8 mouse cellular contexts compared by ENCODE assay signal in the genomic region with DNA sequence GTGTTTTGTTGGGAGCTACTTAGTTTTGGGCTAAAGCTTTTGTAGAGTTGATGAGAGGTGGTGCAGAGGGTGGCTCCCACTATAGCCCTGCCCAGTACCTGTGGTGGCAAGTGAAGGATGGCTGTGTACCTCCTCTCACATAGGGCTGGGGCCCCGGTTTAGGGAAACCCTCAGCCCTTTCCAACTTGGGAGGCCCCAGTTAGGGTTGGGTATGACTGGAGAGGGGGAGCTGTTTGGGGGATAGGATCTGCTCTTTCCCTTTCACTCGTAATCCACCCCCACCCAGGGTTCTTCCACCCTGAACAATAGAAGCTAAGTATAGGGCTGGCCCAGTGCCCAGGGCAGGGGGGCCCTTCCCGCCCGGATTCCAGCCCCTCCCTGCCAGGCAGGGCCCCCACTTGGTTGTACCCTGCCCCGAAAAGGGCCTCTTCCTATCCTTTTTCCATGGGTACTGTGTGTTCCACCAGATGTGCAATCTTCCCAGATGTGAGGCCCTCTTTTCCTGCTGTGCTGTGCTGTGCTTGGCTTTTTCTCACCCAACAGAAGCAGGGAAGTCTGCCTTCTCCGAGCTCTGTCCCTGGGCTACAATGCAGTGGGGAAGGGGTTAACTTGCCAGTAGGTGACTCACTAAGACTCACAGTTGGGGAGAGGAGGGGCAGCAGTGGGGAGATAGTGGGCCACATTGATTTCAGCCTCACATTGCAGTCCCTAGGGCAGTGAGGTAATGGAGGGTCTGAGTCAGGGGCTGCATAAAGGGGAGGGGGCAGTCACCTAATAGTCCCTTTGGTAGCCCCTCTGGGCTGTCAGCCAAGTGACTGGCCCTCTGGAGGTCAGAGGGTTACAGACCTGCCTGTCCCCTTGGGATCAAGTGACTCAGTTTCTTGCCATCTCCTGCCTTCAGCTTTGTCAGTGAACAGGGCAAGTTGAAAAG. TPM values are rescaled to one million over a fixed set of nuclear protein-coding genes. Genes with fewer than 3 reads are reported as not detected.
A peak's percentile ranks its signal among the peaks of the same experiment; 100 is the strongest.
DNase-seq lines count a peak whose midpoint lies in the region; ATAC-seq lines count a peak whose summit lies in the region.

No protein-coding gene starts in this region.

- peak overlapping the region; percentile 92 for H3K4me2 ChIP-seq in embryonic facial prominence, embryonic 13.5 days
- peak overlapping the region; percentile 95 for H3K4me2 ChIP-seq in heart, embryonic 16.5 days (ENCODE audit: low read depth, low read length)

- H3K9ac ChIP-seq in embryonic facial prominence, embryonic 13.5 days: peak overlapping the region; percentile 78
- peak overlapping the region; percentile 91 for H3K9ac ChIP-seq in heart, embryonic 16.5 days (ENCODE audit: low read length)

- under 1% methylated on average over 6 of the region's 6 CpGs for WGBS in embryonic facial prominence, embryonic 13.5 days
- WGBS in heart, embryonic 16.5 days: under 1% methylated on average over 6 of the region's 6 CpGs

- no peaks in the 10 kb centered on the region for H3K9me3 ChIP-seq in embryonic facial prominence, embryonic 13.5 days
- no peaks in the 10 kb centered on the region for H3K9me3 ChIP-seq in heart, embryonic 16.5 days (replicated peaks; ENCODE audit: control insufficient read depth, low read length)

- no peaks in the 10 kb centered on the region for H3K27me3 ChIP-seq in embryonic facial prominence, embryonic 13.5 days
- H3K27me3 ChIP-seq in heart, embryonic 16.5 days (ENCODE audit: control insufficient read depth, insufficient read depth, low read length): no peaks in the 10 kb centered on the region

- peak; percentile 62 for ATAC-seq in embryonic facial prominence, embryonic 13.5 days (ENCODE audit: insufficient number of reproducible peaks, insufficient read depth, low FRiP score, low TSS enrichment, low read depth)
- ATAC-seq in heart, embryonic 16.5 days (replicated peaks; ENCODE audit: extremely low read depth, insufficient read depth, low FRiP score): peak; percentile 8

- peaks cover 71% of the 10 kb centered on the region for H3K4me1 ChIP-seq in embryonic facial prominence, embryonic 13.5 days
- H3K4me1 ChIP-seq in heart, embryonic 16.5 days (ENCODE audit: control insufficient read depth, insufficient read depth, low read length): peaks cover 67% of the 10 kb centered on the region

- H3K36me3 ChIP-seq in embryonic facial prominence, embryonic 13.5 days: peaks cover 10% of the 10 kb centered on the region
- H3K36me3 ChIP-seq in heart, embryonic 16.5 days (ENCODE audit: control insufficient read depth, insufficient read depth): peaks cover 4% of the 10 kb centered on the region; the same call in 1 of the 2 replicates

- peak overlapping the region; percentile 100 for H3K27ac ChIP-seq in embryonic facial prominence, embryonic 13.5 days
- peak overlapping the region; percentile 100 for H3K27ac ChIP-seq in heart, embryonic 16.5 days (ENCODE audit: low read length)

- peak; percentile 58 for DNase-seq in kidney, adult 11 months
- no peak for DNase-seq in kidney, adult 18-20 months
- DNase-seq in NIH3T3 (ENCODE audit: low read depth): peak; percentile 90
- peak; percentile 65 to 85 for DNase-seq in kidney, postnatal 25 days
- DNase-seq in lung, postnatal 36 days: peak; percentile 76
- DNase-seq in yolk sac, embryonic 10.5 days (ENCODE audit: low spot score): peak; percentile 31

- H3K4me3 ChIP-seq in embryonic facial prominence, embryonic 13.5 days: peak overlapping the region; percentile 85
- H3K4me3 ChIP-seq in heart, embryonic 16.5 days (ENCODE audit: low read length): peak overlapping the region; percentile 81

RNA-seq across cellular contexts. Expression of a gene that starts 12.6 kb away (rescaled TPM):
- polyA plus RNA-seq in embryonic facial prominence, embryonic 13.5 days (2015; fragmentation: Nextera tagmentation; extraction: Ambion mirVana): 46.2 and 47.4 TPM in 2 replicates
- 22.7 and 24.7 TPM in 2 replicates for polyA plus RNA-seq in heart, embryonic 16.5 days (2015; fragmentation: Nextera tagmentation; extraction: Ambion mirVana)

RNA-seq across cellular contexts. Expression of a gene that starts 17.7 kb away (rescaled TPM):
- polyA plus RNA-seq in embryonic facial prominence, embryonic 13.5 days (2015; fragmentation: Nextera tagmentation; extraction: Ambion mirVana): 315 and 322 TPM in 2 replicates
- polyA plus RNA-seq in heart, embryonic 16.5 days (2015; fragmentation: Nextera tagmentation; extraction: Ambion mirVana): 111 and 121 TPM in 2 replicates

RNA-seq across cellular contexts. Expression of a gene that starts 21.1 kb away (rescaled TPM):
- polyA plus RNA-seq in embryonic facial prominence, embryonic 13.5 days (2015; fragmentation: Nextera tagmentation; extraction: Ambion mirVana): 0.60 and 0.92 TPM in 2 replicates
- not detected in 2 replicates for polyA plus RNA-seq in heart, embryonic 16.5 days (2015; fragmentation: Nextera tagmentation; extraction: Ambion mirVana)

RNA-seq across cellular contexts. Expression of a gene that starts 25.8 kb away (rescaled TPM):
- 2.2 and 2.5 TPM in 2 replicates for polyA plus RNA-seq in embryonic facial prominence, embryonic 13.5 days (2015; fragmentation: Nextera tagmentation; extraction: Ambion mirVana)
- 0.08 and 0.20 TPM in 2 replicates for polyA plus RNA-seq in heart, embryonic 16.5 days (2015; fragmentation: Nextera tagmentation; extraction: Ambion mirVana)

RNA-seq across cellular contexts. Expression of a gene that starts 29.6 kb away (rescaled TPM):
- 22.2 and 25.3 TPM in 2 replicates for polyA plus RNA-seq in embryonic facial prominence, embryonic 13.5 days (2015; fragmentation: Nextera tagmentation; extraction: Ambion mirVana)
- 8.5 and 11.2 TPM in 2 replicates for polyA plus RNA-seq in heart, embryonic 16.5 days (2015; fragmentation: Nextera tagmentation; extraction: Ambion mirVana)
